Mouse (Mus musculus) hindbrain, embryonic 11.5 days (tissue): ENCODE data around the gene Aspn. TPM values are rescaled to one million over a fixed set of nuclear protein-coding genes. Genes with fewer than 3 reads are reported as not detected.
"Not testable (repeated sequence)": the region's sequence is repeated elsewhere in the genome, so short reads cannot be mapped to it uniquely, and the experiment has no call there.

Experiments used
- ATAC-seq: fragments of 200-750 bp; cut with Nextera tagmentation; 2 replicates; pipeline ENCODE4 v1.8.0; 2017; ENCODE audit warnings: mild to moderate bottlenecking, moderate TSS enrichment, moderate library complexity; ENCODE audit not compliant: low FRiP score
- DNase-seq: peaks from one replicate; pipeline ENCODE4 v3.0.0-alpha.2; 2015; ENCODE audit warnings: low spot score
- H3K27ac ChIP-seq: fragments of 300-500 bp; sonication (generic); 2 replicates; pipeline ENCODE4 v1.5.1; 2014; ENCODE audit warnings: mild to moderate bottlenecking, low read depth, low read length
- H3K27me3 ChIP-seq: fragments of 300-500 bp; sonication (generic); 2 replicates; pipeline ENCODE4 v1.6.1; 2014; ENCODE audit warnings: mild to moderate bottlenecking, low read length, moderate library complexity, mixed read lengths; ENCODE audit not compliant: control insufficient read depth, insufficient read depth
- H3K36me3 ChIP-seq: fragments of 300-500 bp; sonication (generic); 2 replicates; pipeline ENCODE4 v1.6.1; 2014; ENCODE audit warnings: mild to moderate bottlenecking, low read length, moderate library complexity, mixed read lengths; ENCODE audit not compliant: control insufficient read depth, insufficient read depth
- H3K4me1 ChIP-seq: fragments of 300-500 bp; sonication (generic); replicated peaks from 2 replicates; pipeline ENCODE4 v1.6.1; 2014; ENCODE audit warnings: low read length, mixed read lengths; ENCODE audit not compliant: control insufficient read depth, insufficient read depth
- H3K4me2 ChIP-seq: fragments of 300-500 bp; sonication (generic); replicated peaks from 2 replicates; pipeline ENCODE4 v1.6.1; 2014; ENCODE audit warnings: mild to moderate bottlenecking, low read depth, low read length
- H3K4me3 ChIP-seq: fragments of 300-500 bp; sonication (generic); 2 replicates; pipeline ENCODE4 v1.5.1; 2014; ENCODE audit warnings: low read depth, low read length
- H3K9ac ChIP-seq: fragments of 300-500 bp; sonication (generic); 2 replicates; pipeline ENCODE4 v1.6.1; 2014; ENCODE audit warnings: low read depth, low read length
- H3K9me3 ChIP-seq: fragments of 300-500 bp; sonication (generic); 2 replicates; pipeline ENCODE4 v1.6.1; 2016; ENCODE audit warnings: low read length; ENCODE audit not compliant: control insufficient read depth
- WGBS: fragments of 180-500 bp; shearing (Covaris S2); extraction: QIAGEN DNeasy Blood & Tissue Kit; methylation state at CpG from one replicate; pipeline ENCODE4 v1.1.7; 2014; 5-methylcytosine and 5-hydroxymethylcytosine counted together
- polyA plus RNA-seq: library from polyadenylated mRNA; unstranded; fragments of >200 nt; fragmentation: Nextera tagmentation; extraction: Ambion mirVana; gene quantifications from 2 replicates; pipeline ENCODE4 v1.2.1, GENCODE M21; 2014

The Aspn gene
- polyA plus RNA-seq, 1 experiment from 2014 or later: 0.26 TPM

DNA sequence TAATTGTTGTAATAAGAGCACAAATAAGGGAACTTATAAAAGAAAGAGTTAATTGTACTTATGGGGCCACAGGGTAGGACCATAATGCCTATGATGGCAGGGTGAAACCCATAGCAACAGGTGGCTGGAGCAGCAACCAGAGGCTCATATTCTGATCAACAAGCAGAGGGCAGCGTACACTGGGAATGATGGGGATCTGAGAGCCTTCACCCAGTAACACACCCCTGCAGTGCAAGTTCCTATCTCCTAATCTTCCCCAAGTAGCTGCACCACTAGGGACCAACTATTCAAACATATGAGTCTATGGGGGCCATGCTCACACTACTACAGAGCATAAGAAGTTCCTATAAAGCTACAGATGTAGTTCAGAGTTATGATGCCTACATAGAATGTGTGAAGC lies 20.1 kb downstream of the Aspn start:
- H3K36me3 ChIP-seq: no peaks in the 10 kb centered on the region
- no peaks in the 10 kb centered on the region for H3K4me1 ChIP-seq
- no peak overlapping the region for H3K9ac ChIP-seq
- H3K27ac ChIP-seq: no peak overlapping the region
- no peak for ATAC-seq
- DNase-seq: no peak
- no peak overlapping the region for H3K4me2 ChIP-seq
- H3K9me3 ChIP-seq: no peaks in the 10 kb centered on the region
- H3K27me3 ChIP-seq: no peaks in the 10 kb centered on the region
- no peak overlapping the region for H3K4me3 ChIP-seq
- WGBS: 81% methylated on average over 1 of the region's 1 CpGs

- H3K27me3 ChIP-seq: no peaks in the 10 kb centered on the region
- no peak overlapping the region for H3K27ac ChIP-seq
- 70% methylated on average over 3 of the region's 3 CpGs for WGBS
- ATAC-seq (no peak), DNase-seq (no peak)
- no peak overlapping the region for H3K9ac ChIP-seq
- no peaks in the 10 kb centered on the region for H3K36me3 ChIP-seq
- no peaks in the 10 kb centered on the region for H3K9me3 ChIP-seq
- H3K4me2 ChIP-seq: no peak overlapping the region
- no peak overlapping the region for H3K4me3 ChIP-seq
- H3K4me1 ChIP-seq: no peaks in the 10 kb centered on the region
Observed at GRCm38 (mm10) chr13:49570371-49570770, 26.1 kb downstream of the Aspn start.

GRCm38 (mm10) chr13:49571418-49571817 lies 27.2 kb downstream of the Aspn start:
- Histone ChIP-seq H3K27ac (no peak overlapping the region), H3K27me3 (no peaks in the 10 kb centered on the region), H3K4me3 (no peak overlapping the region), H3K9me3 (no peaks in the 10 kb centered on the region), H3K4me2 (no peak overlapping the region), H3K36me3 (no peaks in the 10 kb centered on the region), H3K4me1 (no peaks in the 10 kb centered on the region), H3K9ac (no peak overlapping the region)
- 80% methylated on average over 2 of the region's 2 CpGs for WGBS
- ATAC-seq (no peak), DNase-seq (no peak)

DNA sequence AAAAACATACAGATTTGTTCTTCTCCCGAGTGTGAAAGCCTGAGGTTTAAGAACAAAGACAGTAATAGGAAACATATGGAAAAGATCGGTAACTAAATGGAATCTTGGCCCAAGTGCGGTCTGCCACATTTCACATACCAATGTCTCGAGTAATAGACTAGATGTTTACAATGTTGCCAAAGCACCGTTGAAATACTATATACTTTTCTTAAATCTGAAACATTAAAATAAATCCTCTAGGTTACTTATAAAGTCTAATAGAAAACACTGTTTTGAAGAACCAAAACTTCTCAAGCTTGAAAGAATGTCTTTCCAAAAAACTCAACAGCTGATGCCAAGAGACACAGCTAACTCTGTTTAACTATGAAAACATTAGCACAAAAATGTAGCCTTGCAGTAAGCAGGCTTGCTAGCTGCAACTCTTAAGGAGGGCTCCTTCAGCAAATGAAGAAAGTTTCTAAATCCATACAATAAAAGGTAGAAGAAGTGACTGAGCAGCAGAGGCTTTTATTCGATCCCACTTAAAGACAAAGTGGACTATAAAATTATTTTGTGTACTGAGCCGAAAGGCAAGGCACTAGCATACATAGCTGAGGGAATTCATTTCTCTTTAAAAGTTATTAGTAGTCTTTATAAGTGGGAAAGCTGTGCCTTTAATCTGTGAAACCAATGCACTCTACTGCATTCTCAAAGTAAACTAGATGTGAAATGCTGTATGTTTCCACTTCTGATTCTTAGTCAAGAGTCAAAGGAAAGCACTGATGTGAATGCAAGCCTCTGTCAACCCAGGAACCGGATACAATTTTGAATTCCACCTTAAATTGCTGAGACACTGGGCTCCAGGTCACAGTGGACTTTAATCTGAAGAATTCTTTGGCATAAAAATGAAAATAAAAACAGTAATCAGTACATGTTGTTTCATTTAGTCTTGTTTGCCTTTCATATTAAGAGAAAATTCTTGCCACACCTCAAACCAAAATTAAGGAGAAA lies 37.6 kb downstream of the Aspn start, which contains the start of gene Omd:
Omd (plus strand) TSS at position 922 of the 990 bp plus-strand sequence.
- Histone ChIP-seq H3K9me3 (no peaks in the 10 kb centered on the region), H3K36me3 (no peaks in the 10 kb centered on the region), H3K4me1 (no peaks in the 10 kb centered on the region), H3K9ac (no peak within 1 kb of the TSS), H3K4me2 (no peak within 1 kb of the TSS), H3K4me3 (no peak within 1 kb of the TSS), H3K27me3 (no peaks in the 10 kb centered on the region), H3K27ac (no peak within 1 kb of the TSS)
- WGBS: 80% methylated on average over 8 of the region's 8 CpGs
- DNase-seq (no peak), ATAC-seq (no peak)

DNA sequence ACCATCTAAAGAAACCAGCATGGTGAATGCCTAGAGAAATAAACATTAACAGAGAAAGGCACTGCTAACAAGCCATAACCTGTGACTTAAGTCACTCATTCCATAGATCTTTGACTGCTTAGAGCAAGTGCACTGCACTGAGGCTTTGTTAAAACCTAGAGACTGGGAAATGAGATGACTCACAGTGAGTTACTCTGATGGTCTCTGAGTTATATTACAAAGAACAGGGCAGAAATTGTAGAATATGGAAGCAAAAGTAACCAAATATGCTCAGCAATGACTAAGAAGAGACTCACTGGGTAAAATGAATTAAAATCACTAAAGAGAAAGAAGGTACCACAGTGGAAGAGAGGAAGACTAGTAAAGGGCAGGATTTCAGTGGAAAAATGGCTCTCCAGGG lies 39.6 kb downstream of the Aspn start:
- H3K4me1 ChIP-seq: no peaks in the 10 kb centered on the region
- H3K9ac ChIP-seq: no peak overlapping the region
- H3K27me3 ChIP-seq: no peaks in the 10 kb centered on the region
- no peak overlapping the region for H3K4me2 ChIP-seq
- no peaks in the 10 kb centered on the region for H3K36me3 ChIP-seq
- no peak overlapping the region for H3K27ac ChIP-seq
- ATAC-seq (no peak), DNase-seq (no peak)
- no peaks in the 10 kb centered on the region for H3K9me3 ChIP-seq
- no peak overlapping the region for H3K4me3 ChIP-seq

GRCm38 (mm10) chr13:49584307-49585005 lies 40.2 kb downstream of the Aspn start:
- Histone ChIP-seq H3K4me3 (no peak overlapping the region), H3K9ac (no peak overlapping the region), H3K27ac (no peak overlapping the region), H3K4me1 (no peaks in the 10 kb centered on the region), H3K9me3 (no peaks in the 10 kb centered on the region), H3K27me3 (no peaks in the 10 kb centered on the region), H3K36me3 (no peaks in the 10 kb centered on the region), H3K4me2 (no peak overlapping the region)
- ATAC-seq (no peak), DNase-seq (no peak)
- WGBS: 90% methylated on average over 8 of the region's 8 CpGs

- H3K9ac ChIP-seq: no peak overlapping the region
- H3K9me3 ChIP-seq: no peaks in the 10 kb centered on the region
- no peaks in the 10 kb centered on the region for H3K36me3 ChIP-seq
- ATAC-seq (no peak), DNase-seq (no peak)
- H3K4me2 ChIP-seq: no peak overlapping the region
- no peak overlapping the region for H3K27ac ChIP-seq
- no peaks in the 10 kb centered on the region for H3K27me3 ChIP-seq
- no peaks in the 10 kb centered on the region for H3K4me1 ChIP-seq
- 96% methylated on average over 6 of the region's 6 CpGs for WGBS
- H3K4me3 ChIP-seq: no peak overlapping the region
Observed at GRCm38 (mm10) chr13:49586062-49586461, 41.8 kb downstream of the Aspn start.

- H3K4me1 ChIP-seq, H3K36me3 ChIP-seq, H3K27me3 ChIP-seq, H3K4me3 ChIP-seq, DNase-seq, ATAC-seq, H3K27ac ChIP-seq, H3K9ac ChIP-seq, H3K4me2 ChIP-seq, H3K9me3 ChIP-seq: not testable (repeated sequence)
- WGBS: 73% methylated on average over 2 of the region's 2 CpGs
Observed at GRCm38 (mm10) chr13:49602541-49602940, 58.3 kb downstream of the Aspn start.
